In the genomic region with DNA sequence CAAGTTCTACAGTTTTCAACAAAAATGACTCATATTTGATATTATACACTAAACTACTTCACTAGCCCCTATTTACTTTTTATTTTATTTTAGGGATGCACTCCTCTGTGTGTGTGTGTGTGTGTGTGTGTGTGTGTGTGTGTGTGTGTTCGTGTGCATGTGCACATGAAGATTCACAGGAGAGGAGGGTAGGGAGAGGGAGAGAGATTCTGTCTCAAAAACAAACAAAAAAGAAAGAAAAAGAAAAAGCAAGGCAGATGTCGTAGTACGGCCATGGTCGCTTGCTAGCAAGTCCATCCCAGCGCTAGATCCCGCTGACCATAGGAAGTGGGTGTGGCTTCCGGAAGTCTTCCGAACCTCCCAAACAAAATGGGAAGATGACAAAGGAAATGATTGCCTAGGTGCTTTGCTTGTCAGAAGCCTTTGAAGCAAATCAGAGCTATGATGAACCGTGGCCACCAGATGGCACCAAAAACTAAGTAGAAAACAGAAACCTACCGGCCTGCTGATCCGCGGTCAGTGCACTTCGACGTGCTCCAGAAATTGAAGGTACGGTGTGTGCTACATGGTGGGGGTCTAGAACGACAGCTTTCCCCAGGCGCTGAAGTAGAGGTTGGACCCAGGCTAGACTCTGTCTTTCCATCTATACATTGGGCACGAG, we compare ENCODE assay signal across 8 mouse cellular contexts. TPM values are rescaled to one million over a fixed set of nuclear protein-coding genes. Genes with fewer than 3 reads are reported as not detected.
DNase-seq lines count a peak whose midpoint lies in the region; ATAC-seq and TF ChIP-seq lines count a peak whose summit lies in the region.

No protein-coding gene starts in this region.

- intact Hi-C loops in gastrocnemius, adult 2 months (cut with DNase I), result loop anchor here (1.0 kb wide), 1 partner anchor 154 kb away; no protein-coding TSS in a partner anchor

- peak overlapping the region; percentile 51 for H3K4me2 ChIP-seq in hindbrain, postnatal 0 days (ENCODE audit: low read depth, low read length)

- peak; percentile 86 for TF ChIP-seq CTCF in gastrocnemius, adult 2 months (IDR thresholded peaks at IDR 0.05)
- TF ChIP-seq CTCF in hindbrain, postnatal 0 days (IDR thresholded peaks at IDR 0.05; ENCODE audit: low read depth), result peak; percentile 91

- H3K4me3 ChIP-seq in gastrocnemius, adult 2 months, result peak overlapping the region; percentile 54
- peak overlapping the region; percentile 24 for H3K4me3 ChIP-seq in hindbrain, postnatal 0 days (ENCODE audit: low read length)
- H3K4me3 ChIP-seq in macrophage (ENCODE audit: inconsistent target), result peak overlapping the region; percentile 5; the same call in 1 of the 2 replicates

- no peak overlapping the region for H3K27ac ChIP-seq in gastrocnemius, adult 2 months
- no peak overlapping the region for H3K27ac ChIP-seq in hindbrain, postnatal 0 days
- H3K27ac ChIP-seq in macrophage, result no peak overlapping the region

- peak overlapping the region; percentile 38; the same call in 1 of the 2 replicates for H3K9ac ChIP-seq in hindbrain, postnatal 0 days (replicated peaks; ENCODE audit: low read length)

- 2% methylated on average over 18 of the region's 18 CpGs for WGBS in hindbrain, postnatal 0 days
- WGBS in macrophage (ENCODE audit: missing documents), result 2% methylated on average over 16 of the region's 18 CpGs

- H3K36me3 ChIP-seq in hindbrain, postnatal 0 days (ENCODE audit: insufficient read depth, low read length), result no peaks in the 10 kb centered on the region
- H3K36me3 ChIP-seq in macrophage (ENCODE audit: inconsistent target), result no peaks in the 10 kb centered on the region

- H3K9me3 ChIP-seq in hindbrain, postnatal 0 days (ENCODE audit: low read length), result no peaks in the 10 kb centered on the region

- H3K4me1 ChIP-seq in hindbrain, postnatal 0 days (ENCODE audit: insufficient read depth, low read length), result no peaks in the 10 kb centered on the region

- ATAC-seq in activated CD4-positive, CD25-positive, alpha-beta regulatory T cell, adult 4 months, result peak; percentile 73
- peak; percentile 80 for ATAC-seq in common myeloid progenitor, adult 5-6 weeks (replicated peaks; ENCODE audit: low read depth, poor library complexity, severe bottlenecking)
- peak; percentile 76 for ATAC-seq in hindbrain, postnatal 0 days

- H3K27me3 ChIP-seq in hindbrain, postnatal 0 days (ENCODE audit: insufficient read depth, low read length), result no peaks in the 10 kb centered on the region

- no peaks in the 10 kb centered on the region for H3K79me2 ChIP-seq in macrophage (ENCODE audit: inconsistent target)

- peak; percentile 82 for DNase-seq in gastrocnemius, adult 2 months
- DNase-seq in hindbrain, postnatal 0 days (ENCODE audit: low spot score), result peak; percentile 93
- peak; percentile 81 to 89 for DNase-seq in left cerebral cortex, adult 18-20 months (ENCODE audit: low spot score in 2 of 2)
- DNase-seq in retina, postnatal 7 days (ENCODE audit: low read depth, low spot score), result peak; percentile 74
- DNase-seq in urinary bladder, adult 18-20 months (ENCODE audit: low spot score in 2 of 2), result peak; percentile 61 to 67

RNA-seq across cellular contexts. Expression of a gene that starts 20.1 kb away (rescaled TPM):
- polyA plus RNA-seq in activated CD4-positive, CD25-positive, alpha-beta regulatory T cell, adult 4 months (2017; shearing (Covaris generic)), result under 1 TPM; 0.61 to 0.70 TPM
- 20.5 and 29.3 TPM in 2 replicates for total RNA-seq in common myeloid progenitor, adult 5-6 weeks (2017)
- under 1 TPM; 0.06 to 0.18 TPM for total RNA-seq in gastrocnemius, adult 2 months (2021)
- 0.10 TPM in 1 of 2 replicates, not detected in the other for total RNA-seq in hindbrain, postnatal 0 days (2014; rRNA removed)
- 0.13 and 0.25 TPM in 2 replicates for polyA plus RNA-seq in hindbrain, postnatal 0 days (2015; fragmentation: Nextera tagmentation; extraction: Ambion mirVana)
- total RNA-seq in left cerebral cortex, adult 18-20 months (2021), result under 1 TPM; 0.21 to 0.28 TPM
- 1 to 10 TPM in 2 of 26 experiments, under 1 TPM in 14, not detected in 10; 0.22 to 1.3 (median 0.55) TPM for total RNA-seq in macrophage (2018; cell fraction: chromatin; rRNA removed)
- total RNA-seq in macrophage (2018; cell fraction: cytosol; rRNA removed), result under 1 TPM in 22 of 26 experiments, not detected in 4; 0.05 to 0.39 (median 0.17) TPM
- total RNA-seq in macrophage (2018; cell fraction: nucleus; rRNA removed), result 1 to 10 TPM in 2 of 26 experiments, under 1 TPM in 15, not detected in 9; 0.12 to 1.1 (median 0.50) TPM
- not detected in 3 replicates for polyA plus RNA-seq in macrophage (2018)

RNA-seq across cellular contexts. Expression of a gene that starts 36.6 kb away (rescaled TPM):
- 10 to 100 TPM; 49.6 to 52.2 TPM for polyA plus RNA-seq in activated CD4-positive, CD25-positive, alpha-beta regulatory T cell, adult 4 months (2017; shearing (Covaris generic))
- total RNA-seq in common myeloid progenitor, adult 5-6 weeks (2017), result 37.2 and 41.3 TPM in 2 replicates
- total RNA-seq in gastrocnemius, adult 2 months (2021), result 10 to 100 TPM; 76.3 to 87.6 TPM
- total RNA-seq in hindbrain, postnatal 0 days (2014; rRNA removed), result 32.0 and 40.1 TPM in 2 replicates
- 65.4 and 68.1 TPM in 2 replicates for polyA plus RNA-seq in hindbrain, postnatal 0 days (2015; fragmentation: Nextera tagmentation; extraction: Ambion mirVana)
- 10 to 100 TPM; 45.8 to 47.2 TPM for total RNA-seq in left cerebral cortex, adult 18-20 months (2021)
- 10 to 100 TPM in 21 of 26 experiments, 1 to 10 TPM in 5; 4.9 to 23.3 (median 14.5) TPM for total RNA-seq in macrophage (2018; cell fraction: chromatin; rRNA removed)
- total RNA-seq in macrophage (2018; cell fraction: cytosol; rRNA removed), result 10 to 100 TPM; 17.2 to 26.3 (median 22.8) TPM
- 10 to 100 TPM in 24 of 26 experiments, 1 to 10 TPM in 2; 7.8 to 32.6 (median 17.2) TPM for total RNA-seq in macrophage (2018; cell fraction: nucleus; rRNA removed)
- 20.8 to 32.9 TPM (median 26.7 TPM) in 3 replicates for polyA plus RNA-seq in macrophage (2018)

Comparison
In these comparisons a context has a peak if more than half of its experiments do, and no peak if none do; other contexts are left out.
1. RNA of a gene that starts 20.1 kb away (total RNA-seq): 20.5 to 29.3 TPM in common myeloid progenitor, adult 5-6 weeks; 0.21 to 0.28 TPM in left cerebral cortex, adult 18-20 months, 0.06 to 0.18 TPM in gastrocnemius, adult 2 months and 0.10 TPM in hindbrain, postnatal 0 days; every median in the first group is over 10 times any median in the second.
2. Peak in every context shown above with its lines, with median percentiles within 50 percentile points of each other: ATAC-seq, DNase-seq and H3K4me3 ChIP-seq.